Mouse (Mus musculus) small intestine, adult 2 months (tissue): ENCODE data around the gene Agap1. TPM values are rescaled to one million over a fixed set of nuclear protein-coding genes. Genes with fewer than 3 reads are reported as not detected.

Experiments
- H3K27ac ChIP-seq: fragments of 200-500 bp; 2 replicates; pipeline ENCODE4 v1.5.1; 2012; ENCODE audit warnings: low read depth, low read length, control low read depth, inconsistent platforms; ENCODE audit not compliant: insufficient read depth
- H3K27me3 ChIP-seq: fragments of 200-500 bp; 2 replicates; pipeline ENCODE4 v1.6.1; 2012; ENCODE audit warnings: mild to moderate bottlenecking, moderate library complexity, low read length, inconsistent platforms; ENCODE audit not compliant: control insufficient read depth, insufficient read depth
- H3K36me3 ChIP-seq: fragments of 200-500 bp; 2 replicates; pipeline ENCODE4 v1.6.1; 2012; ENCODE audit warnings: mild to moderate bottlenecking, low read length, control low read depth, inconsistent platforms; ENCODE audit not compliant: control insufficient read depth, insufficient read depth
- H3K4me1 ChIP-seq: fragments of 200-500 bp; 2 replicates; pipeline ENCODE4 v1.6.1; 2012; ENCODE audit warnings: low read length, inconsistent platforms, mixed read lengths; ENCODE audit not compliant: control insufficient read depth, insufficient read depth, insufficient read length
- H3K4me3 ChIP-seq: fragments of 200-500 bp; 2 replicates; pipeline ENCODE4 v1.5.1; 2012; ENCODE audit warnings: low read depth, mild to moderate bottlenecking, control low read depth, inconsistent platforms, low read length, moderate library complexity
- CTCF ChIP-seq: fragments of 200-500 bp; IDR thresholded peaks from 2 replicates; pipeline ENCODE4 v1.5.1; 2012; ENCODE audit warnings: low read depth, mild to moderate bottlenecking, control low read depth, inconsistent platforms, low read length, moderate library complexity, mixed read lengths; ENCODE audit not compliant: insufficient replicate concordance, insufficient read length; ENCODE audit errors: extremely low read depth
- POLR2A ChIP-seq: fragments of 200-500 bp; IDR thresholded peaks from 2 replicates; pipeline ENCODE4 v1.6.1; 2012; ENCODE audit warnings: low read depth, mild to moderate bottlenecking, control low read depth, inconsistent platforms, low read length, moderate library complexity
- WGBS: fragments of 180-500 bp; shearing (Covaris S2); methylation state at CpG from one replicate; pipeline ENCODE4 v1.1.7; 2018; 5-methylcytosine and 5-hydroxymethylcytosine counted together
- polyA plus RNA-seq: library from polyadenylated mRNA; depleted of rRNA; stranded (reverse); fragments of >200 nt; gene quantifications from 2 replicates; pipeline ENCODE4 v1.2.3, GENCODE M21; 2012; rRNA removed

The Agap1 gene
- 10.5 and 27.8 TPM in 2 replicates for polyA plus RNA-seq

GRCm38 (mm10) chr1:89454196-89455123 lies at the start of gene Agap1:
Agap1 (plus strand) TSS chr1:89454806.
- no peaks in the 10 kb centered on the region for H3K36me3 ChIP-seq
- WGBS: under 1% methylated on average over 118 of the region's 118 CpGs

GRCm38 (mm10) chr1:89405991-89406390 lies 48.6 kb upstream of the Agap1 start:
- H3K4me1 ChIP-seq: peaks cover 6% of the 10 kb centered on the region; the same call in 1 of the 2 replicates
- H3K27ac ChIP-seq: no peak overlapping the region
- TF ChIP-seq POLR2A (no peak), CTCF (no peak)
- WGBS: 84% methylated on average over 6 of the region's 6 CpGs
- H3K36me3 ChIP-seq: no peaks in the 10 kb centered on the region
- H3K27me3 ChIP-seq: no peaks in the 10 kb centered on the region
- H3K4me3 ChIP-seq: no peak overlapping the region

More at GRCm38 (mm10) chr1:89454196-89455123, at the start of gene Agap1:
- Histone ChIP-seq H3K27ac (peak within 1 kb of the TSS; percentile 51; the same call in 1 of the 2 replicates), H3K4me1 (peaks cover 5% of the 10 kb centered on the region; the same call in 1 of the 2 replicates), H3K27me3 (no peaks in the 10 kb centered on the region; the same call in 1 of the 2 replicates), H3K4me3 (peak within 1 kb of the TSS; percentile 90)
- TF ChIP-seq CTCF: no peak
- TF ChIP-seq POLR2A: peak; percentile 6; the same call in 1 of the 2 replicates

- no peak overlapping the region for H3K27ac ChIP-seq
- H3K4me3 ChIP-seq: no peak overlapping the region
- WGBS: 89% methylated on average over 8 of the region's 8 CpGs
- peaks cover 6% of the 10 kb centered on the region; the same call in 1 of the 2 replicates for H3K4me1 ChIP-seq
- H3K36me3 ChIP-seq: no peaks in the 10 kb centered on the region
- H3K27me3 ChIP-seq: no peaks in the 10 kb centered on the region
- TF ChIP-seq POLR2A (no peak), CTCF (no peak)
Measured at GRCm38 (mm10) chr1:89407986-89408385, 46.6 kb upstream of the Agap1 start.

- no peak for TF ChIP-seq CTCF
- no peak for TF ChIP-seq POLR2A
- H3K4me3 ChIP-seq: no peak overlapping the region
- no peak overlapping the region for H3K27ac ChIP-seq
- WGBS: 57% methylated on average over 2 of the region's 2 CpGs
- no peaks in the 10 kb centered on the region for H3K36me3 ChIP-seq
- H3K4me1 ChIP-seq: peaks cover 2% of the 10 kb centered on the region; the same call in 1 of the 2 replicates
- no peaks in the 10 kb centered on the region for H3K27me3 ChIP-seq
Measured at GRCm38 (mm10) chr1:89413122-89413521, 41.5 kb upstream of the Agap1 start.

GRCm38 (mm10) chr1:89414563-89414962 lies 40.0 kb upstream of the Agap1 start:
- Histone ChIP-seq H3K27me3 (no peaks in the 10 kb centered on the region), H3K27ac (no peak overlapping the region), H3K4me3 (no peak overlapping the region), H3K36me3 (no peaks in the 10 kb centered on the region), H3K4me1 (peaks cover 2% of the 10 kb centered on the region; the same call in 1 of the 2 replicates)
- WGBS: 25% methylated on average over 9 of the region's 9 CpGs
- TF ChIP-seq CTCF (no peak), POLR2A (no peak)

- no peaks in the 10 kb centered on the region for H3K36me3 ChIP-seq
- no peaks in the 10 kb centered on the region for H3K27me3 ChIP-seq
- 60% methylated on average over 5 of the region's 5 CpGs for WGBS
- no peak overlapping the region for H3K27ac ChIP-seq
- no peak overlapping the region for H3K4me3 ChIP-seq
- peaks cover 2% of the 10 kb centered on the region; the same call in 1 of the 2 replicates for H3K4me1 ChIP-seq
- TF ChIP-seq CTCF (no peak), POLR2A (no peak)
Measured at GRCm38 (mm10) chr1:89416929-89417328, 37.7 kb upstream of the Agap1 start.

GRCm38 (mm10) chr1:89420642-89421041 lies 34.0 kb upstream of the Agap1 start:
- 80% methylated on average over 11 of the region's 11 CpGs for WGBS
- Histone ChIP-seq H3K36me3 (no peaks in the 10 kb centered on the region), H3K27me3 (no peaks in the 10 kb centered on the region), H3K27ac (no peak overlapping the region), H3K4me3 (no peak overlapping the region), H3K4me1 (peaks cover 4% of the 10 kb centered on the region; the same call in 1 of the 2 replicates)
- TF ChIP-seq POLR2A (no peak), CTCF (no peak)
